Mouse (Mus musculus): ENCODE results near the gene Hcar2. TPM values are rescaled to one million over a fixed set of nuclear protein-coding genes. Genes with fewer than 3 reads are reported as not detected.

Gene Hcar2
- polyA plus RNA-seq, 1 experiment: 0.07 TPM

- DNase-seq (ENCODE audit: low read depth): no peak
- TF ChIP-seq CTCF (IDR thresholded peaks at IDR 0.05; ENCODE audit: borderline replicate concordance, extremely low read depth, insufficient read depth, insufficient read length) (no peak), POLR2A (IDR thresholded peaks at IDR 0.05; ENCODE audit: borderline replicate concordance, extremely low read depth, insufficient read depth, insufficient read length, poor library complexity, severe bottlenecking) (no peak)
Measured at GRCm38 (mm10) chr5:123832309-123832708, 33.0 kb downstream of the Hcar2 start.

GRCm38 (mm10) chr5:123827659-123828091, 37.6 kb downstream of the Hcar2 start:
- TF ChIP-seq CTCF (IDR thresholded peaks at IDR 0.05; ENCODE audit: borderline replicate concordance, extremely low read depth, insufficient read depth, insufficient read length) (peak; percentile 25; the same call in 1 of the 2 replicates), POLR2A (IDR thresholded peaks at IDR 0.05; ENCODE audit: borderline replicate concordance, extremely low read depth, insufficient read depth, insufficient read length, poor library complexity, severe bottlenecking) (no peak)
- DNase-seq (ENCODE audit: low read depth): peak; percentile 24

DNA sequence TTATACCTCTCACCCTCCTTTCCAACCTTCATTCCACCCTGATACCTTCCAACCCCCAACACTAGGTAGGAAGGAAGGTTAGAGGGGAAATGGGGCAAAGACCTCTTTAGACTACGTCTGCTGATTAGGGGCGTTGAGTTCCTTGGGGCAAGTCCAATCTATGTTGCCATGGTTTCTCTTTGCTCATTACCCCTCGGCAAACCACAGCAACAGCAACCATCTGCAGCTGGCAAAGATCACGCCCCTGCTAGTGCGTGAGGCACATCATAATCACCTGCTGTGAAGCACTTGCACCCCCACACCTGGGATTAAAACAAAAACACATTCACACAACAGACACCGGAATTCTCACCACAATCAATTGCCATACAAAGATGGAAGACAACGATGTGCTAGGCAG, 42.6 kb downstream of the Hcar2 start:
- DNase-seq (ENCODE audit: low read depth): peak; percentile 70
- TF ChIP-seq CTCF (IDR thresholded peaks at IDR 0.05; ENCODE audit: borderline replicate concordance, extremely low read depth, insufficient read depth, insufficient read length) (no peak), POLR2A (IDR thresholded peaks at IDR 0.05; ENCODE audit: borderline replicate concordance, extremely low read depth, insufficient read depth, insufficient read length, poor library complexity, severe bottlenecking) (no peak)

GRCm38 (mm10) chr5:123821264-123821571, 44.1 kb downstream of the Hcar2 start:
- DNase-seq (ENCODE audit: low read depth): no peak
- TF ChIP-seq POLR2A (IDR thresholded peaks at IDR 0.05; ENCODE audit: borderline replicate concordance, extremely low read depth, insufficient read depth, insufficient read length, poor library complexity, severe bottlenecking): no peak
- TF ChIP-seq CTCF (IDR thresholded peaks at IDR 0.05; ENCODE audit: borderline replicate concordance, extremely low read depth, insufficient read depth, insufficient read length): no peak

DNA sequence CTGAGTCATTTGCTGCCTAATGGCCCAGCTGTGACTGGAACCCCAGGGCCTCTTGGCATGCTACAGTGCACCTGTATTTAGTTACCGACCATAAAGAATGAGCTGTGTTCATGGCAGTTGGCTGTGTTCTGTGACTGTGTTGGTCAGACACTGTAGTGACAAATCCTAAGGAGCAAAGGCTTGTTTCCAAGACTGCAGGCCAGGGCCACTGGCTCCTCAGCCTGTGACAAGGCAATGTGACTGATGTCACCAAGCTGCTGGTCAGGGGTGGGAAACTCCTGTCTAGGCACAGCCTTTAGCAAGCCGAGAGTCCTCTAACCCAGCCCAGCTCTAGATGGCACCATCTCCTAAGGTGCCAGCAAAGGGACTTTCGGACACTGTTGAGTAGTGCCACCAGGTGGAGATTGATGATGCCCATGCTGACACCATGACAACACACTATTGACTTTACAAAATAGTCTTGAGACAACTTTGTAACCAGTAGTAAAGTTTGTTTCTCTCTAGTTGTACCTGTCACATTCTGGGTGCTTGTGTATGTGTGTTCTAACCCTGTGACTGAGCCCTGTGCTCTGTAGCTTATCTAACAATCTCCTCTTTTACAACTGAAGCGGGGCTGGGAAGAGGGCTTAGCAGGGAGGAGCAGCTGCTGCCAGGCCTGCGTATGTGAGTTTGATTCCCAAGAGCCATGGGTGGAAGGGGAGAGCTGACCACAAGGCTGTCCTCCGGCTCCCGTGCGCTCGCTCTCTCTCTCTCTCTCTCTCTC, 44.6 kb downstream of the Hcar2 start:
- TF ChIP-seq POLR2A (IDR thresholded peaks at IDR 0.05; ENCODE audit: borderline replicate concordance, extremely low read depth, insufficient read depth, insufficient read length, poor library complexity, severe bottlenecking) (no peak), CTCF (IDR thresholded peaks at IDR 0.05; ENCODE audit: borderline replicate concordance, extremely low read depth, insufficient read depth, insufficient read length) (no peak)
- no peak for DNase-seq (ENCODE audit: low read depth)

GRCm38 (mm10) chr5:123818941-123819577, 46.2 kb downstream of the Hcar2 start:
- TF ChIP-seq POLR2A (IDR thresholded peaks at IDR 0.05; ENCODE audit: borderline replicate concordance, extremely low read depth, insufficient read depth, insufficient read length, poor library complexity, severe bottlenecking) (no peak), CTCF (IDR thresholded peaks at IDR 0.05; ENCODE audit: borderline replicate concordance, extremely low read depth, insufficient read depth, insufficient read length) (no peak)
- DNase-seq (ENCODE audit: low read depth): no peak

DNA sequence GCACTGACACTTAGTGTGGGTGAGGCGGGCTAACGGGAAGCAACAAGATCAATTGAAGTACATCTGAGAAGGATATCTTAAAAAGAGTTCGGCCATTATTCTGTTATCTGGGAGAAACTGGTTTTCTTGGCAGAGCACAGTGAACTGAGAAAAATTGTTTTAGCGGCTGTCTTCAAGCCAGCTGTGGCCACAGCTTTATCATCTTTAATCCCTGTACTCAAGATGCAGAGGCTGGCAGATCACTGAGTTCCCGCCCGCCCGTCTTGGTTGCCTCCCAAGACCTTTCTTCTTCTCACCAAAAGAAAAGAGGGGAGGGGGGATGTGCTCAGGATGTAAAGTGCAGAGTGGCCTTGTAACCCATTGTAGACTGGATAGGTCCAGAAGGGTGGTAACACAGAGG, 48.4 kb downstream of the Hcar2 start:
- TF ChIP-seq POLR2A (IDR thresholded peaks at IDR 0.05; ENCODE audit: borderline replicate concordance, extremely low read depth, insufficient read depth, insufficient read length, poor library complexity, severe bottlenecking) (no peak), CTCF (IDR thresholded peaks at IDR 0.05; ENCODE audit: borderline replicate concordance, extremely low read depth, insufficient read depth, insufficient read length) (no peak)
- DNase-seq (ENCODE audit: low read depth): no peak

Other genes with a start within 250 kb of the Hcar2 start
- 73.9 and 94.8 TPM in 2 replicates for gene Clip1, start 180.9 kb downstream of the Hcar2 start, polyA plus RNA-seq (2012; rRNA removed)
- gene Zcchc8, start 144.4 kb downstream of the Hcar2 start, polyA plus RNA-seq (2012; rRNA removed): 79.2 and 91.8 TPM in 2 replicates
- gene Rsrc2, start 116.1 kb downstream of the Hcar2 start, polyA plus RNA-seq (2012; rRNA removed): 112 and 115 TPM in 2 replicates
- 10.3 and 17.5 TPM in 2 replicates for gene Kntc1, start 115.8 kb downstream of the Hcar2 start, polyA plus RNA-seq (2012; rRNA removed)
- gene Hcar1, start 14.5 kb upstream of the Hcar2 start, polyA plus RNA-seq (2012; rRNA removed): 0.23 and 0.48 TPM in 2 replicates
- gene Denr, start 41.7 kb upstream of the Hcar2 start, polyA plus RNA-seq (2012; rRNA removed): 27.8 and 37.4 TPM in 2 replicates
- 1.4 and 2.3 TPM in 2 replicates for gene Gm43518, start 61.9 kb upstream of the Hcar2 start, polyA plus RNA-seq (2012; rRNA removed)
- gene Ccdc62, start 65.2 kb upstream of the Hcar2 start, polyA plus RNA-seq (2012; rRNA removed): 6.8 and 7.1 TPM in 2 replicates
- gene Hip1r, start 108.1 kb upstream of the Hcar2 start, polyA plus RNA-seq (2012; rRNA removed): 17.7 and 23.9 TPM in 2 replicates
- 79.9 and 107 TPM in 2 replicates for gene Vps37b, start 166.8 kb upstream of the Hcar2 start, polyA plus RNA-seq (2012; rRNA removed)
- 6.5 and 9.6 TPM in 2 replicates for gene Abcb9, start 230.3 kb upstream of the Hcar2 start, polyA plus RNA-seq (2012; rRNA removed)
- 38.1 and 47.2 TPM in 2 replicates for gene Ogfod2, start 246.8 kb upstream of the Hcar2 start, polyA plus RNA-seq (2012; rRNA removed)